Mouse (Mus musculus) megakaryocyte, embryonic 14.5 days (primary cell): ENCODE data around the gene Aftph. TPM values are rescaled to one million over a fixed set of nuclear protein-coding genes. Genes with fewer than 3 reads are reported as not detected.
A peak's percentile ranks its signal among the peaks of the same experiment; 100 is the strongest.

Experiments used
- H3K27me3 ChIP-seq: replicated peaks from 2 replicates; pipeline ENCODE3; 2012; ENCODE audit warnings: inconsistent platforms
- H3K36me3 ChIP-seq: replicated peaks from 2 replicates; pipeline ENCODE3; 2012; ENCODE audit warnings: low read length, inconsistent platforms, mixed read lengths
- H3K4me1 ChIP-seq: 2 replicates; pipeline ENCODE4 v1.6.1; 2012; ENCODE audit warnings: inconsistent platforms
- H3K4me3 ChIP-seq: replicated peaks from 2 replicates; pipeline ENCODE3; 2012; ENCODE audit warnings: moderate library complexity, mild to moderate bottlenecking, inconsistent platforms
- H3K9me3 ChIP-seq: 2 replicates; pipeline ENCODE4 v1.6.1; 2012; ENCODE audit warnings: inconsistent platforms
- FLI1 ChIP-seq: IDR thresholded peaks from 2 replicates; pipeline ENCODE4 v1.6.1; 2012; ENCODE audit warnings: low read length, inconsistent platforms, mixed read lengths
- GATA1 ChIP-seq: IDR thresholded peaks from 3 replicates; pipeline ENCODE4 v1.6.1; 2012; ENCODE audit warnings: mixed read lengths, low read length, inconsistent platforms, borderline replicate concordance
- polyA plus RNA-seq: library from polyadenylated mRNA; stranded (reverse); fragments of >175 nt; gene quantifications from 2 replicates; pipeline ENCODE4 v1.2.3, GENCODE M21; 2012; ENCODE audit warnings: low replicate concordance; ENCODE audit not compliant: insufficient read depth

Gene Aftph
- polyA plus RNA-seq, 1 experiment: 19.6 TPM

DNA sequence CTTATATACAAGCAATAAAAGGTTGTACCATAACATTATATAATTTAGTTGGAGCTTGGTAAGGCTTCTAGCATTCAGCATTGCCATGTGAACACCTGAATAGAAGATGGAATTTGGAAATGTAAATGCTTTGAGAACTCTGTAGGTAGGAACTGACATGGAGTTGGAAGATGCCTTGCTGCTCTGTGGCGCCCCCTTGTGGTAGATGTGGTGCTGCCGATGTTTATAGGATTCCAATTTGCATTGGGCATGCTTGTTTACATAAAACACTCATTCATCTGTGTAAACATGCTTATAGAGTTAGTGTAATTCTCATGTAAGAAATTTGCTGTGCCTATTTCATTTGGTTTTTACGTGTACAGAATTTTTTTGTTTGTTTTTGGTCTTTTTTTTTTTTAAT, 102.5 kb downstream of the Aftph start:
- no peaks in the 10 kb centered on the region for H3K9me3 ChIP-seq
- H3K4me1 ChIP-seq: peaks cover 84% of the 10 kb centered on the region
- no peaks in the 10 kb centered on the region for H3K27me3 ChIP-seq
- peaks cover 8% of the 10 kb centered on the region for H3K36me3 ChIP-seq
- no peak overlapping the region for H3K4me3 ChIP-seq
- TF ChIP-seq GATA1 (no peak), FLI1 (no peak)

DNA sequence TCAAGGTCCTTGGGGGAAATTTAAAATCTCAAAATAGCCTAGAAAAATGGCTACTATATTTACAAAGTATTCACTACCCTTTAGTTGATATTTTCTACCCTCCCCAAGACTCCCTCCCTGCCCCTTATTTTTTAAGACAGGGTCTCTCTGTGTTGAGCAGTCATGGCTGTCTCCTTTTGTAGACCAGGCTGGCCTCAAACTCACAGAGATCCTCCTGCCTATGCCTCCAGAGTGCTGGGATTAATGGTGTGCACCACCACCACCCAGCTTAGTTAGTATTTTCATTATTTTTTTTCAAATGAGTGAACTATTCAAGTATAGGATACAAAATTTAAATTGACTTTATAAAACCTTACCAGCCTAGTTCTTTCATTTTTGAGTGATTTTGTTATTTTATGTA, 104.3 kb downstream of the Aftph start:
- Histone ChIP-seq H3K27me3 (no peaks in the 10 kb centered on the region), H3K4me3 (no peak overlapping the region), H3K9me3 (no peaks in the 10 kb centered on the region), H3K36me3 (peaks cover 8% of the 10 kb centered on the region), H3K4me1 (peaks cover 77% of the 10 kb centered on the region)
- TF ChIP-seq FLI1 (no peak), GATA1 (no peak)

DNA sequence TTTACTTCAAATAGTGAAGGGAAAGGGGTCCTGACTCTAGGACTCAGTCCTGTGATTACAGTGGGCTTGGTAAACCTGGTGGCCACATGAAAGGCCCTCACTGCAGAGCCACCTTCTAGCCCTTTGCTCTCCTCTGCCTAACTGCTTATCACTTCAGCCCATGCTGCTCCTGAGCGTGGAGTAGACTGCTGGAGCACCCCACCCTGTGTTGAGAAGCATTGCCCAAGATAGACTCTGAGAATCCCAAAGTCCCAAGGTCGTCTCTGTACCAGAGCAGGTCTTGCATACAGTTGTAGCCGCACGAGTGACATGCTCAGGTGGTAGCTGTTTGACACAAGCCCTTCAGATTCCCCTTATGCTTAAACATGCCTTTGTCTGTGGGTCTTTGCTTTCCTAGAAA, 105.3 kb downstream of the Aftph start:
- Histone ChIP-seq H3K36me3 (no peaks in the 10 kb centered on the region), H3K4me1 (peaks cover 71% of the 10 kb centered on the region), H3K9me3 (no peaks in the 10 kb centered on the region), H3K4me3 (peak overlapping the region; percentile 69), H3K27me3 (no peaks in the 10 kb centered on the region)
- no peak for TF ChIP-seq FLI1
- no peak for TF ChIP-seq GATA1

DNA sequence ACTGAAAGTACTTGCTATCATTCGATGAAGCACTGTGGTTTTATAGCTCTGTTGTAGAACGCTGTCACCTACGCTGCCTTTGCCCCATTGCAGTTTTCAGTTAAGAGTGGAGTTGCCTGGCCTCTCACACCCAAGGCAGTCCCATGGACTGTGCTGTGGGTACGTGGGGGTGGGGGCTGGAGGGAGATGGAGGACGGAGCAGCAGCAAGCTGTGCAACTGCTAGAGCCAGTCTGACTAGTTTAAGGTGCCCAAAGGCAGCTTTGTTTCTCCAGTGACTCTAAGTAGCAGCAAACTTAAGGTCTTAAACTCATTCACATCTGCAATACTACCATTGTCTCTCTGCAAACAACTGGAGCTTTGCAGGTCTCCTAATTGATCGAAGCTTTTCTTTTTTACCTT, 105.7 kb downstream of the Aftph start:
- no peaks in the 10 kb centered on the region for H3K27me3 ChIP-seq
- no peaks in the 10 kb centered on the region for H3K9me3 ChIP-seq
- H3K4me1 ChIP-seq: peaks cover 71% of the 10 kb centered on the region
- TF ChIP-seq GATA1: no peak
- TF ChIP-seq FLI1: no peak
- H3K36me3 ChIP-seq: no peaks in the 10 kb centered on the region
- peak overlapping the region; percentile 66 for H3K4me3 ChIP-seq

Other genes starting within 250 kb of the Aftph start
- gene Sertad2, start 198.3 kb downstream of the Aftph start, polyA plus RNA-seq: 11.5 and 20.5 TPM in 2 replicates
- gene Lgalsl, start 89.5 kb upstream of the Aftph start, polyA plus RNA-seq: 3.2 and 15.8 TPM in 2 replicates